Mouse (Mus musculus) forebrain, embryonic 15.5 days (tissue): Measurements from ENCODE around the gene Abat. TPM values are rescaled to one million over a fixed set of nuclear protein-coding genes. Genes with fewer than 3 reads are reported as not detected.

Experiments
- ATAC-seq: fragments of 200-750 bp; cut with Nextera tagmentation; replicated peaks from 2 replicates; pipeline ENCODE4 v1.8.0; 2017; ENCODE audit warnings: mild to moderate bottlenecking, moderate TSS enrichment, moderate library complexity
- H3K27ac ChIP-seq: fragments of 300-500 bp; sonication (generic); replicated peaks from 2 replicates; pipeline ENCODE4 v1.5.1; 2015; ENCODE audit warnings: mild to moderate bottlenecking, inconsistent platforms
- H3K27me3 ChIP-seq: fragments of 300-500 bp; sonication (generic); 2 replicates; pipeline ENCODE4 v1.6.1; 2015; ENCODE audit warnings: inconsistent platforms
- H3K36me3 ChIP-seq: fragments of 300-500 bp; sonication (generic); 2 replicates; pipeline ENCODE4 v1.6.1; 2015; ENCODE audit warnings: mild to moderate bottlenecking, inconsistent platforms
- H3K4me1 ChIP-seq: fragments of 300-500 bp; sonication (generic); 2 replicates; pipeline ENCODE4 v1.6.1; 2015; ENCODE audit warnings: inconsistent platforms
- H3K4me2 ChIP-seq: fragments of 300-500 bp; sonication (generic); replicated peaks from 2 replicates; pipeline ENCODE4 v1.6.1; 2015; ENCODE audit warnings: mild to moderate bottlenecking, inconsistent platforms
- H3K4me3 ChIP-seq: fragments of 300-500 bp; sonication (generic); 2 replicates; pipeline ENCODE4 v1.5.1; 2015; ENCODE audit warnings: mild to moderate bottlenecking, inconsistent platforms
- H3K9ac ChIP-seq: fragments of 300-500 bp; sonication (generic); replicated peaks from 2 replicates; pipeline ENCODE4 v1.6.1; 2015; ENCODE audit warnings: mild to moderate bottlenecking, inconsistent platforms
- H3K9me3 ChIP-seq: fragments of 300-500 bp; sonication (generic); 2 replicates; pipeline ENCODE4 v1.6.1; 2016; ENCODE audit warnings: inconsistent platforms
- WGBS: fragments of 180-500 bp; shearing (Covaris S2); methylation state at CpG from one replicate; pipeline ENCODE4 v1.1.7; 2015; ENCODE audit warnings: mixed read lengths; 5-methylcytosine and 5-hydroxymethylcytosine counted together
- polyA plus RNA-seq: library from polyadenylated mRNA; unstranded; fragments of >200 nt; fragmentation: Nextera tagmentation; extraction: Ambion mirVana; gene quantifications from 2 replicates; pipeline ENCODE4 v1.2.1, GENCODE M21; 2015

Abat gene
- polyA plus RNA-seq, 1 experiment from 2014 or later, result 51.0 TPM

- H3K9ac ChIP-seq, result peak overlapping the region; percentile 79
- ATAC-seq, result no peak
- H3K9me3 ChIP-seq, result no peaks in the 10 kb centered on the region
- WGBS, result 7% methylated on average over 4 of the region's 4 CpGs
- H3K27ac ChIP-seq, result no peak overlapping the region
- peak overlapping the region; percentile 79 for H3K4me3 ChIP-seq
- H3K4me2 ChIP-seq, result peak overlapping the region; percentile 82
- H3K4me1 ChIP-seq, result peaks cover 22% of the 10 kb centered on the region
- H3K27me3 ChIP-seq, result peaks cover 16% of the 10 kb centered on the region
- H3K36me3 ChIP-seq, result no peaks in the 10 kb centered on the region
Measured at GRCm38 (mm10) chr16:8514180-8514579, 951 bp downstream of the Abat start.

DNA sequence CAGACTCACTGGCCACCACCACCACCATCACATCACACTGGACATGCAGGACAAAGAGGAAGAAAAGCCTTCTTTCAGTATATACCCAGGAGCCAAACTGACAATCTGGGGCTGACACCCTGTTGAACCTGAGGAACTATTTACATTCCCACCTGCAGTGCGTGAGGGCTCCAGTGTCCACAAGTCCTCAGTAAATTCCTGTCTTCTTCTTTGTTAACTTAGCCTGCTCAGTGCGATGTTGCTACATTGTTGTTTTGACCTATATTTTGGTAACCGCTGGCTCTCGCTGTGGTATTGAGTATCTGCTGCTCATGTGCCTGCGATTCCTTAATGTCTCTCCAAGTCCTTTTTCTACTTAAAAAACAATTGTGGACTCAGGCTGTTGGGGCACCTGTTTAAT lies 7.3 kb downstream of the Abat start:
- ATAC-seq, result no peak
- peaks cover 24% of the 10 kb centered on the region for H3K4me1 ChIP-seq
- 79% methylated on average over 5 of the region's 5 CpGs for WGBS
- H3K9me3 ChIP-seq, result no peaks in the 10 kb centered on the region
- peaks cover 56% of the 10 kb centered on the region for H3K27me3 ChIP-seq
- no peak overlapping the region for H3K9ac ChIP-seq
- H3K36me3 ChIP-seq, result no peaks in the 10 kb centered on the region
- H3K4me2 ChIP-seq, result no peak overlapping the region
- H3K4me3 ChIP-seq, result no peak overlapping the region
- H3K27ac ChIP-seq, result no peak overlapping the region

GRCm38 (mm10) chr16:8521322-8521721 lies 8.1 kb downstream of the Abat start:
- H3K27me3 ChIP-seq, result peaks cover 59% of the 10 kb centered on the region
- no peak overlapping the region for H3K4me2 ChIP-seq
- H3K9ac ChIP-seq, result no peak overlapping the region
- H3K4me3 ChIP-seq, result no peak overlapping the region
- no peak overlapping the region for H3K27ac ChIP-seq
- H3K36me3 ChIP-seq, result no peaks in the 10 kb centered on the region
- no peaks in the 10 kb centered on the region for H3K9me3 ChIP-seq
- no peak for ATAC-seq
- 83% methylated on average over 4 of the region's 4 CpGs for WGBS
- H3K4me1 ChIP-seq, result peaks cover 24% of the 10 kb centered on the region

DNA sequence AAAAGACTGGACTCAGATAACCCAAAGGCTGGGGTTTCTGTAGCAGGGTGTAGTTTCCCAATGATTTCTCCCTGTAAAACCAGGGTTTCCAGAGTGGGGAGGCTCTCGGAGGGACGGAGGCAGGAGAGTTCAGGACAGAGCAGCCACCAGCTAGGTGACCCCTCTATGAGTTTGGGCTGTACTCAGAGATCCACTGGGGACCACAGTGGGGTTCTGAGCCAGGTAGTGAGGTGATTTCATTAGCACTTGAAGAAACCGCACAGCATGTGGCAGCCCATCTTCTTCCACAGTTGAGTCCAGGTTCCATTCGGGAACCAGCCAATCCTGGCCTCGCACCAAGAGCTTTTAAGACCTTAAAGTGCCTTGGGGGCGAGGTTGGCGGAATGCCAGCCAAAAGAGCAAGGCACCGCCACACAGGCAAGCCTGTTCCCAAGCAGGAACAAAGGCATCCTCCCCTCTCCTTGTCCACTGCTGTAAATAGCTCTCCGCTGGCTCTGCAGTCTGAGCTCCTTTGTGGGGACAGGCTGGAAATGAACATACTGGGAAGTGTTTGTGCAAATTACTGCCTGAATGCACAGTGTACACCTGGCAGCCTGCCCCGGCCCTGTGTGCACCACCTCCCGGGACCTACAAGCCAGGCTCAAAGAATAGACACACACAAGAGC lies 10.4 kb downstream of the Abat start:
- H3K36me3 ChIP-seq, result no peaks in the 10 kb centered on the region
- no peaks in the 10 kb centered on the region for H3K9me3 ChIP-seq
- no peak overlapping the region for H3K4me3 ChIP-seq
- 5% methylated on average over 11 of the region's 11 CpGs for WGBS
- H3K4me1 ChIP-seq, result peaks cover 24% of the 10 kb centered on the region
- H3K9ac ChIP-seq, result 0 out of 2 replicates have a peak overlapping the region, but pooled peaks have one; percentile 10
- peaks cover 64% of the 10 kb centered on the region for H3K27me3 ChIP-seq
- ATAC-seq, result peak; percentile 92
- peak overlapping the region; percentile 77 for H3K27ac ChIP-seq
- H3K4me2 ChIP-seq, result no peak overlapping the region; the same call in 1 of the 2 replicates

- H3K27ac ChIP-seq, result peak overlapping the region; percentile 77
- H3K9ac ChIP-seq, result no peak overlapping the region
- no peak overlapping the region for H3K4me3 ChIP-seq
- H3K4me1 ChIP-seq, result peaks cover 24% of the 10 kb centered on the region
- H3K27me3 ChIP-seq, result peaks cover 64% of the 10 kb centered on the region
- H3K4me2 ChIP-seq, result no peak overlapping the region
- H3K36me3 ChIP-seq, result no peaks in the 10 kb centered on the region
- 45% methylated on average over 16 of the region's 16 CpGs for WGBS
- no peaks in the 10 kb centered on the region for H3K9me3 ChIP-seq
- peak; percentile 24; the same call in 1 of the 2 replicates for ATAC-seq
Measured at GRCm38 (mm10) chr16:8524163-8524847, 11.1 kb downstream of the Abat start.

DNA sequence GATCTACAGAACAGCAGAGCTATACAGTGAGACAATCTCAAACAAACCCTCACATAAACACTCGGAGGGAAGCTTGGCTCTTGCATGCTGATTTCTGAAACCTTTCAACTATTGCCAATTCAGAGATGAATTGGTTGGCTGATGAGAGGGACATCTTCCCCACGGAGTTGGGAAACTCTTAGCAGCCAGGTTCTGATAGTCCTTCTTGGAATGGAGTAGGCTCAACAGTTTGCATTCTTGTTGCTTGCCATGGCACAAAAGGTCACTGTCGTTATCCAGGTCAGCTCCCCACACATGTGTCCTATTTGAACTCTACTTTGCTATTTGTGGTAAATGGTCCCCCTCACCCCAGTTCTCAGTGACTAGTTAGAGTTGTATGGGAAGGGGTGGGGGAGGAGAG lies 12.1 kb downstream of the Abat start:
- no peaks in the 10 kb centered on the region for H3K36me3 ChIP-seq
- H3K4me3 ChIP-seq, result no peak overlapping the region
- 50% methylated on average over 3 of the region's 3 CpGs for WGBS
- no peak overlapping the region for H3K9ac ChIP-seq
- H3K27me3 ChIP-seq, result peaks cover 60% of the 10 kb centered on the region
- H3K4me1 ChIP-seq, result peaks cover 24% of the 10 kb centered on the region
- H3K27ac ChIP-seq, result no peak overlapping the region
- no peaks in the 10 kb centered on the region for H3K9me3 ChIP-seq
- no peak for ATAC-seq
- no peak overlapping the region for H3K4me2 ChIP-seq

DNA sequence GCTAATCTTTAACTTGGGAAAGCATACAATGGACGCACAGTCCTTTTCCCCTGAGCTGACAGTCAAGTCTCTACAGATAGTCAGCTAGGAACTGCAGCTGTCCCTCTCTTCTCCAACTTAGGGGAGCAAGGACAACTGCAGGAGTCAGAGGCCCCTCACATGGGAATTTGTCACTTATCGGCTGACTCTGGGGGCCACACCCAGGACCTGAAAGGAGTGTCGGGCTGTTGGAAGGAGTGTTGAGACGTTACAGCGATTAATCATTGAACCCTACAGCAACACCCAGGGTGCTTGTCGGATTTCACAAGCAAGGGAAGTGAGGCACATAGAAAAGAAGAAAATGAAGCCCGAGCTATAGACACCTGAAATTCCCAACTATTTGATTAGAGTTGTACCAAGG lies 12.6 kb downstream of the Abat start:
- H3K4me2 ChIP-seq, result no peak overlapping the region
- H3K27me3 ChIP-seq, result peaks cover 59% of the 10 kb centered on the region
- no peak overlapping the region for H3K27ac ChIP-seq
- WGBS, result 89% methylated on average over 7 of the region's 7 CpGs
- peaks cover 24% of the 10 kb centered on the region for H3K4me1 ChIP-seq
- H3K36me3 ChIP-seq, result no peaks in the 10 kb centered on the region
- no peak for ATAC-seq
- no peak overlapping the region for H3K9ac ChIP-seq
- no peak overlapping the region for H3K4me3 ChIP-seq
- H3K9me3 ChIP-seq, result no peaks in the 10 kb centered on the region

DNA sequence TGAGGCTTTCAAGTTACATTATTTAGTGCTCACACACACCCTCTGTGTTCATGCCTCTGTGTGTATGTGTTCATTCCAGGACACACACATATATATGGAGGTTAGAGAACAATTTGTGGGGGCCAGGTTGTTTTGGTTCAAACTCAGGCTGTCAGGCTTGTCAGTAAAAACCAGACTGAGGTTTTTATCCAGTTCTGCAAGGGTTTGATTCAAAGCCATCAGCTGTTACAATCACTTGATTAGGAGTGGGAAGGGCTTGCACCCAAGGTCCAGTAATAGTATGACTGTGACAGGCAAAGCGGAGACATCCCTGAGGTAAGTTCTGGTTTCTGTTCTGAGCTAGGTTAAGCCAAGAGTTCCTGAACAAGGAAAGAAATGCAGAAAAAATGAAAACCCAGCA lies 16.2 kb downstream of the Abat start:
- WGBS, result 100% methylated on average over 1 of the region's 1 CpGs
- ATAC-seq, result no peak
- no peaks in the 10 kb centered on the region for H3K9me3 ChIP-seq
- H3K9ac ChIP-seq, result no peak overlapping the region
- H3K4me1 ChIP-seq, result peaks cover 7% of the 10 kb centered on the region
- H3K36me3 ChIP-seq, result no peaks in the 10 kb centered on the region
- peaks cover 39% of the 10 kb centered on the region for H3K27me3 ChIP-seq
- no peak overlapping the region for H3K4me2 ChIP-seq
- no peak overlapping the region for H3K27ac ChIP-seq
- H3K4me3 ChIP-seq, result no peak overlapping the region

- no peak overlapping the region for H3K4me2 ChIP-seq
- no peak for ATAC-seq
- no peak overlapping the region for H3K27ac ChIP-seq
- H3K36me3 ChIP-seq, result no peaks in the 10 kb centered on the region
- peaks cover 1% of the 10 kb centered on the region; the same call in 1 of the 2 replicates for H3K4me1 ChIP-seq
- H3K4me3 ChIP-seq, result no peak overlapping the region
- no peaks in the 10 kb centered on the region for H3K9me3 ChIP-seq
- no peak overlapping the region for H3K9ac ChIP-seq
- WGBS, result 84% methylated on average over 14 of the region's 14 CpGs
- H3K27me3 ChIP-seq, result peaks cover 34% of the 10 kb centered on the region
Measured at GRCm38 (mm10) chr16:8530018-8530417, 16.8 kb downstream of the Abat start.

GRCm38 (mm10) chr16:8532461-8532860 lies 19.2 kb downstream of the Abat start:
- WGBS, result 94% methylated on average over 9 of the region's 9 CpGs
- no peak overlapping the region for H3K4me3 ChIP-seq
- no peaks in the 10 kb centered on the region for H3K36me3 ChIP-seq
- no peak overlapping the region for H3K27ac ChIP-seq
- no peaks in the 10 kb centered on the region for H3K4me1 ChIP-seq
- no peaks in the 10 kb centered on the region for H3K9me3 ChIP-seq
- H3K4me2 ChIP-seq, result no peak overlapping the region
- no peak overlapping the region for H3K9ac ChIP-seq
- H3K27me3 ChIP-seq, result peaks cover 16% of the 10 kb centered on the region; the same call in 1 of the 2 replicates
- no peak for ATAC-seq

- Histone ChIP-seq H3K27me3 (peaks cover 16% of the 10 kb centered on the region; the same call in 1 of the 2 replicates), H3K9ac (no peak overlapping the region), H3K27ac (no peak overlapping the region), H3K4me2 (no peak overlapping the region), H3K36me3 (no peaks in the 10 kb centered on the region), H3K9me3 (no peaks in the 10 kb centered on the region), H3K4me1 (0 out of 2 replicates have a peak, but pooled peaks cover 3% of the 10 kb centered on the region), H3K4me3 (no peak overlapping the region)
- WGBS, result 61% methylated on average over 7 of the region's 7 CpGs
- no peak for ATAC-seq
Measured at GRCm38 (mm10) chr16:8532894-8533293, 19.7 kb downstream of the Abat start.

GRCm38 (mm10) chr16:8533477-8533876 lies 20.2 kb downstream of the Abat start:
- Histone ChIP-seq H3K9ac (no peak overlapping the region), H3K4me3 (no peak overlapping the region), H3K4me2 (no peak overlapping the region), H3K4me1 (peaks cover 6% of the 10 kb centered on the region), H3K27ac (no peak overlapping the region), H3K36me3 (no peaks in the 10 kb centered on the region), H3K27me3 (peaks cover 13% of the 10 kb centered on the region; the same call in 1 of the 2 replicates), H3K9me3 (no peaks in the 10 kb centered on the region)
- ATAC-seq, result no peak
- 86% methylated on average over 6 of the region's 6 CpGs for WGBS
